Mouse (Mus musculus): ENCODE measurements around the gene Bach2.

- no peak for TF ChIP-seq POLR2A (IDR thresholded peaks at IDR 0.05; ENCODE audit: low read depth, low read length)
- TF ChIP-seq CTCF (IDR thresholded peaks at IDR 0.05; ENCODE audit: extremely low read depth, insufficient read depth, insufficient read length, insufficient replicate concordance) = no peak
Measured at GRCm38 (mm10) chr4:32526228-32526836, 287.7 kb downstream of the Bach2 start.

Measured in spleen, adult 2 months (tissue).